Mouse (Mus musculus): ENCODE data around the gene Rab3il1. TPM values are rescaled to one million over a fixed set of nuclear protein-coding genes. Genes with fewer than 3 reads are reported as not detected.
A peak's percentile ranks its signal among the peaks of the same experiment; 100 is the strongest.

Rab3il1 gene
- polyA plus RNA-seq, 1 experiment from 2014 or later, result 21.4 TPM

- 95% methylated on average over 6 of the region's 6 CpGs for WGBS
- no peaks in the 10 kb centered on the region for H3K27me3 ChIP-seq
- H3K27ac ChIP-seq, result no peak overlapping the region
- H3K4me2 ChIP-seq (replicated peaks), result no peak overlapping the region
- H3K9ac ChIP-seq (replicated peaks), result no peak overlapping the region
- peaks cover 22% of the 10 kb centered on the region for H3K36me3 ChIP-seq
- no peak overlapping the region for H3K4me3 ChIP-seq (replicated peaks)
- H3K9me3 ChIP-seq, result no peaks in the 10 kb centered on the region
- peaks cover 23% of the 10 kb centered on the region for H3K4me1 ChIP-seq (replicated peaks)
- no peak for ATAC-seq
These were observed 16.1 kb upstream of the Rab3il1 start for GRCm38 (mm10) chr19:9985190-9985899.

- 95% methylated on average over 2 of the region's 2 CpGs for WGBS
- H3K36me3 ChIP-seq, result peaks cover 22% of the 10 kb centered on the region
- no peak overlapping the region for H3K4me3 ChIP-seq (replicated peaks)
- no peaks in the 10 kb centered on the region for H3K9me3 ChIP-seq
- H3K9ac ChIP-seq (replicated peaks), result no peak overlapping the region
- no peak overlapping the region for H3K4me2 ChIP-seq (replicated peaks)
- H3K27me3 ChIP-seq, result no peaks in the 10 kb centered on the region
- H3K27ac ChIP-seq, result no peak overlapping the region
- H3K4me1 ChIP-seq (replicated peaks), result peaks cover 23% of the 10 kb centered on the region
- ATAC-seq, result no peak
These were observed 15.5 kb upstream of the Rab3il1 start for GRCm38 (mm10) chr19:9985900-9986421.

GRCm38 (mm10) chr19:9987192-9987591 is 14.3 kb upstream of the Rab3il1 start:
- no peaks in the 10 kb centered on the region for H3K27me3 ChIP-seq
- 63% methylated on average over 6 of the region's 6 CpGs for whole genome bisulfite sequencing
- H3K4me1 ChIP-seq (replicated peaks), result peaks cover 13% of the 10 kb centered on the region
- no peak overlapping the region for H3K4me3 ChIP-seq (replicated peaks)
- no peak overlapping the region for H3K9ac ChIP-seq (replicated peaks)
- no peak for ATAC-seq
- no peak overlapping the region for H3K4me2 ChIP-seq (replicated peaks)
- peaks cover 22% of the 10 kb centered on the region for H3K36me3 ChIP-seq
- no peaks in the 10 kb centered on the region for H3K9me3 ChIP-seq
- H3K27ac ChIP-seq, result no peak overlapping the region

- Histone ChIP-seq H3K27me3 (no peaks in the 10 kb centered on the region), H3K9me3 (no peaks in the 10 kb centered on the region), H3K4me2 (replicated peaks) (no peak overlapping the region), H3K9ac (replicated peaks) (no peak overlapping the region), H3K4me1 (replicated peaks) (peaks cover 13% of the 10 kb centered on the region), H3K27ac (no peak overlapping the region), H3K36me3 (peaks cover 22% of the 10 kb centered on the region), H3K4me3 (replicated peaks) (no peak overlapping the region)
- ATAC-seq, result no peak
These were observed 13.9 kb upstream of the Rab3il1 start for GRCm38 (mm10) chr19:9987593-9987992.

- 67% methylated on average over 17 of the region's 17 CpGs for WGBS
These were observed 12.1 kb upstream of the Rab3il1 start for GRCm38 (mm10) chr19:9989171-9989883.

GRCm38 (mm10) chr19:9989884-9990256 is 11.6 kb upstream of the Rab3il1 start:
- Histone ChIP-seq H3K27me3 (no peaks in the 10 kb centered on the region), H3K27ac (no peak overlapping the region), H3K9me3 (no peaks in the 10 kb centered on the region), H3K36me3 (peaks cover 12% of the 10 kb centered on the region), H3K4me2 (replicated peaks) (no peak overlapping the region), H3K4me3 (replicated peaks) (no peak overlapping the region), H3K4me1 (replicated peaks) (peaks cover 7% of the 10 kb centered on the region), H3K9ac (replicated peaks) (no peak overlapping the region)
- ATAC-seq, result no peak

More at GRCm38 (mm10) chr19:9989171-9989883, 12.1 kb upstream of the Rab3il1 start:
- H3K4me3 ChIP-seq (replicated peaks), result no peak overlapping the region
- H3K27me3 ChIP-seq, result no peaks in the 10 kb centered on the region
- H3K4me1 ChIP-seq (replicated peaks), result peaks cover 9% of the 10 kb centered on the region
- no peaks in the 10 kb centered on the region for H3K9me3 ChIP-seq
- no peak for ATAC-seq
- H3K36me3 ChIP-seq, result peaks cover 17% of the 10 kb centered on the region
- H3K4me2 ChIP-seq (replicated peaks), result no peak overlapping the region
- no peak overlapping the region for H3K27ac ChIP-seq
- no peak overlapping the region for H3K9ac ChIP-seq (replicated peaks)

- H3K36me3 ChIP-seq, result no peaks in the 10 kb centered on the region; the same call in 1 of the 2 replicates
- H3K4me3 ChIP-seq (replicated peaks), result no peak overlapping the region
- no peak overlapping the region for H3K4me2 ChIP-seq (replicated peaks)
- 0 out of 2 replicates have a peak, but pooled peaks have one; percentile 22 for ATAC-seq
- H3K27me3 ChIP-seq, result no peaks in the 10 kb centered on the region
- no peak overlapping the region for H3K9ac ChIP-seq (replicated peaks)
- H3K9me3 ChIP-seq, result no peaks in the 10 kb centered on the region
- WGBS, result 14% methylated on average over 5 of the region's 5 CpGs
- peaks cover 7% of the 10 kb centered on the region for H3K4me1 ChIP-seq (replicated peaks)
- no peak overlapping the region for H3K27ac ChIP-seq
These were observed 10.2 kb upstream of the Rab3il1 start for GRCm38 (mm10) chr19:9991304-9991703.

- Histone ChIP-seq H3K9me3 (no peaks in the 10 kb centered on the region), H3K4me1 (replicated peaks) (peaks cover 7% of the 10 kb centered on the region), H3K4me3 (replicated peaks) (peak overlapping the region; percentile 30), H3K27ac (no peak overlapping the region), H3K36me3 (no peaks in the 10 kb centered on the region), H3K27me3 (no peaks in the 10 kb centered on the region), H3K4me2 (replicated peaks) (peak overlapping the region; percentile 53), H3K9ac (replicated peaks) (peak overlapping the region; percentile 44)
- ATAC-seq, result peak; percentile 76
- 46% methylated on average over 26 of the region's 26 CpGs for WGBS
These were observed 9.2 kb upstream of the Rab3il1 start for GRCm38 (mm10) chr19:9992011-9992958.

GRCm38 (mm10) chr19:9993036-9993656 is 8.3 kb upstream of the Rab3il1 start:
- Histone ChIP-seq H3K9ac (replicated peaks) (peak overlapping the region; percentile 44), H3K27me3 (no peaks in the 10 kb centered on the region), H3K4me1 (replicated peaks) (peaks cover 7% of the 10 kb centered on the region), H3K4me3 (replicated peaks) (peak overlapping the region; percentile 30), H3K4me2 (replicated peaks) (peak overlapping the region; percentile 53), H3K9me3 (no peaks in the 10 kb centered on the region), H3K36me3 (no peaks in the 10 kb centered on the region), H3K27ac (no peak overlapping the region)
- WGBS, result 3% methylated on average over 17 of the region's 17 CpGs
- ATAC-seq, result peak; percentile 91

GRCm38 (mm10) chr19:9997204-9998062 is 4.0 kb upstream of the Rab3il1 start:
- H3K4me2 ChIP-seq (replicated peaks), result no peak overlapping the region
- no peak overlapping the region for H3K27ac ChIP-seq
- no peaks in the 10 kb centered on the region for H3K36me3 ChIP-seq
- no peak for ATAC-seq
- H3K9ac ChIP-seq (replicated peaks), result no peak overlapping the region
- H3K27me3 ChIP-seq, result no peaks in the 10 kb centered on the region
- H3K4me3 ChIP-seq (replicated peaks), result no peak overlapping the region
- 72% methylated on average over 12 of the region's 12 CpGs for WGBS
- H3K9me3 ChIP-seq, result no peaks in the 10 kb centered on the region
- H3K4me1 ChIP-seq (replicated peaks), result peaks cover 7% of the 10 kb centered on the region

- 84% methylated on average over 2 of the region's 2 CpGs for WGBS
- no peak overlapping the region for H3K9ac ChIP-seq (replicated peaks)
- H3K4me1 ChIP-seq (replicated peaks), result peaks cover 5% of the 10 kb centered on the region
- no peak overlapping the region for H3K4me3 ChIP-seq (replicated peaks)
- H3K27me3 ChIP-seq, result no peaks in the 10 kb centered on the region
- no peaks in the 10 kb centered on the region for H3K9me3 ChIP-seq
- H3K27ac ChIP-seq, result no peak overlapping the region
- H3K36me3 ChIP-seq, result no peaks in the 10 kb centered on the region
- no peak overlapping the region for H3K4me2 ChIP-seq (replicated peaks)
- ATAC-seq, result no peak
These were observed 3.4 kb upstream of the Rab3il1 start for GRCm38 (mm10) chr19:9998063-9998416.
